23 mouse cellular contexts compared by ENCODE assay signal in genomic region chr14:58652004-58652403, GRCm38 (mm10).
DNase-seq lines count a peak whose midpoint lies in the region.
"Had no signal": no experiment of that assay in that cellular context is flagged by ENCODE, and none has a peak within 500 bp of the region (broad histone marks: within the 10 kb centered on the region; RNA-seq: fewer than 3 reads in every experiment).

No protein-coding gene starts in this region.

- no peaks in the 10 kb centered on the region for H3K9me3 ChIP-seq in limb, embryonic 10.5 days (replicated peaks)
- H3K9me3 ChIP-seq: embryonic facial prominence, embryonic 13.5 days; embryonic facial prominence, embryonic 15.5 days; forebrain, embryonic 10.5 days; forebrain, embryonic 12.5 days had no signal

- H3K27ac ChIP-seq in limb, embryonic 10.5 days: peak overlapping the region; percentile 47; the same call in 1 of the 2 replicates
- H3K27ac ChIP-seq: embryonic facial prominence, embryonic 13.5 days; embryonic facial prominence, embryonic 15.5 days; forebrain, embryonic 10.5 days; forebrain, embryonic 12.5 days had no signal

- intact Hi-C loops in left cerebral cortex, postnatal 36 days (cut with DNase I): no loop called here

- WGBS in limb, embryonic 10.5 days: 62% methylated on average over 3 of the region's 3 CpGs

- peaks cover 39% of the 10 kb centered on the region for H3K4me1 ChIP-seq in limb, embryonic 10.5 days

- H3K27me3 ChIP-seq in limb, embryonic 10.5 days (ENCODE audit: low read depth, poor library complexity, severe bottlenecking): no peaks in the 10 kb centered on the region
- H3K27me3 ChIP-seq: CH12.LX, Patski had no signal

- DNase-seq in kidney, postnatal 10 days: peak; percentile 14
- no peak for DNase-seq in kidney, postnatal 25 days
- no peak for DNase-seq in limb, embryonic 10.5 days (ENCODE audit: low spot score)
- peak; percentile 28 for DNase-seq in retina, embryonic 14.5 days (ENCODE audit: low spot score)
- DNase-seq in adrenal gland, postnatal 14 days: no peak
- DNase-seq in thymus, postnatal 25 days: no peak
- DNase-seq in left cerebral cortex, postnatal 36 days (ENCODE audit: low spot score in 2 of 2): no peak
- DNase-seq: adrenal gland, adult 8-10 months; adrenal gland, postnatal 25 days; cerebellum, adult 11 months; cerebellum, adult 18-20 months; cerebellum, adult 8-10 months; cerebellum, adult 9-11 months; cerebellum, postnatal 14 days; cerebellum, postnatal 36 days had no signal

- no peak overlapping the region for H3K4me3 ChIP-seq in limb, embryonic 10.5 days
- H3K4me3 ChIP-seq: embryonic facial prominence, embryonic 13.5 days; embryonic facial prominence, embryonic 15.5 days; erythroblast, embryonic 14.5 days; forebrain, embryonic 10.5 days; forebrain, embryonic 12.5 days had no signal

- no peaks in the 10 kb centered on the region for H3K36me3 ChIP-seq in limb, embryonic 10.5 days
- H3K36me3 ChIP-seq: embryonic facial prominence, embryonic 13.5 days; embryonic facial prominence, embryonic 15.5 days; forebrain, embryonic 10.5 days; forebrain, embryonic 12.5 days; G1E had no signal

Comparison
In these comparisons a context has a peak if more than half of its experiments do, and no peak if none do; other contexts are left out.
1. DNase-seq: peak in kidney, postnatal 10 days (single experiment) and retina, embryonic 14.5 days (single experiment); none in kidney, postnatal 25 days (0 of 2), limb, embryonic 10.5 days (single experiment), adrenal gland, postnatal 14 days (single experiment), thymus, postnatal 25 days (single experiment) and left cerebral cortex, postnatal 36 days (0 of 2).